In the genomic region with DNA sequence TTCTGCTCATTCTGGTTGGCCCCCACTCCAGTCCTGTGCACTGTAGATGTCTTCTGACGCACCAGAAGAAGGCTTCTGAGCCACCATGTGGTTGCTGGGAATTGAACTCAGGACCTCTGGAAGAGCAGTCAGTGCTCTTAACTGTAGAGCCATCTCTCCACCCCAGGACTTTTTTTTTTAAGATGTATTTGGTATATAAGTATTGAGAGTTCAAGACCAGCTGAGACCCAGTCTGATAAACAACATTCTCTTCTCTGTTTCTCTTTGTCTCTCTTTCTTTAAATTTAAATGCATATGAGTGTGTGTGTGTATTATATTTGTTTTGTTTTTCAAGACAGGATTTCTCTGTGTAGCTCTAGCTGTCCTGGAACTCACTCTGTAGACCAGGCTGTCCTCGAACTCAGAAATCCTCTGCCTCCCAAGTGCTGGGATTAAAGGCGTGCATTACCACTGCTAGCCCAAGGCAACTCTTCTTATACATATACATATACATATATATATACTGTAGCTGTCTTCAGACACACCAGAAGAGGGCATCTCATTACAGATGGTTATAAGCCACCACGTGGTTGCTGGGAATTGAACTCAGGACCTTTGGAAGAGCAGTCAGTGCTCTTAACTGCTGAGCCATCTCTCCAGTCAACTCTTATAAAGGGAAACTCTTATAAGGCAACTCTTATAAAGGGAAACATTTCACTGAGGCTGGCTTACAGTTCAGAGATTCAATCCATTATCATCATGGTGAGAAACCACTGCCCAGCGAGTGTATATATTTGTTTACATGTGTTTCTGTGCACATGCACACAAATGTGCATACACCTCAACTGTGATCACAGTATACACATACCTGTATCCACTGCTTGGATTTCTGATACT, we compare ENCODE assay signal across 8 mouse cellular contexts. TPM values are rescaled to one million over a fixed set of nuclear protein-coding genes. Genes with fewer than 3 reads are reported as not detected.
DNase-seq lines count a peak whose midpoint lies in the region; ATAC-seq and TF ChIP-seq lines count a peak whose summit lies in the region.
"Not testable (repeated sequence)": the region's sequence is repeated elsewhere in the genome, so short reads cannot be mapped to it uniquely, and the experiment has no call there.

No protein-coding gene starts in this region.

- peaks cover 32% of the 10 kb centered on the region for H3K36me3 ChIP-seq in forebrain, embryonic 12.5 days (replicated peaks)
- peaks cover 31% of the 10 kb centered on the region for H3K36me3 ChIP-seq in heart, embryonic 14.5 days (ENCODE audit: control insufficient read depth, insufficient read depth, low read length)
- peaks cover 32% of the 10 kb centered on the region for H3K36me3 ChIP-seq in intestine, embryonic 14.5 days (ENCODE audit: control insufficient read depth, insufficient read depth, low read length)
- peaks cover 15% of the 10 kb centered on the region for H3K36me3 ChIP-seq in limb, embryonic 11.5 days (ENCODE audit: control insufficient read depth, insufficient read depth, low read length)
- peaks cover 28% of the 10 kb centered on the region for H3K36me3 ChIP-seq in lung, embryonic 14.5 days (ENCODE audit: insufficient read depth)
- peaks cover 21% of the 10 kb centered on the region for H3K36me3 ChIP-seq in midbrain, postnatal 0 days (ENCODE audit: insufficient read depth, low read length)
- peaks cover 20% of the 10 kb centered on the region for H3K36me3 ChIP-seq in stomach, postnatal 0 days (ENCODE audit: control insufficient read depth, insufficient read depth, low read length)

- peaks cover 20% of the 10 kb centered on the region for H3K4me1 ChIP-seq in forebrain, embryonic 12.5 days
- H3K4me1 ChIP-seq in heart, embryonic 14.5 days (ENCODE audit: control insufficient read depth in 2 of 2, insufficient read depth in 2 of 2, low read length in 2 of 2) = peaks cover 0 to 12% of the 10 kb centered on the region in 2 experiments; a peak in 2 of 4 replicates
- not testable (repeated sequence) for H3K4me1 ChIP-seq in intestine, embryonic 14.5 days (replicated peaks; ENCODE audit: control insufficient read depth, insufficient read depth, low read length); limb, embryonic 11.5 days (ENCODE audit: control insufficient read depth, insufficient read depth, low read length); lung, embryonic 14.5 days (ENCODE audit: insufficient read depth); midbrain, postnatal 0 days (ENCODE audit: insufficient read depth, low read length); stomach, postnatal 0 days (replicated peaks; ENCODE audit: control insufficient read depth, insufficient read depth)

- peak overlapping the region; percentile 45 for H3K4me2 ChIP-seq in forebrain, embryonic 12.5 days
- H3K4me2 ChIP-seq in heart, embryonic 14.5 days (ENCODE audit: low read length) = peak overlapping the region; percentile 12; the same call in 1 of the 2 replicates
- peak overlapping the region; percentile 86; the same call in 1 of the 2 replicates for H3K4me2 ChIP-seq in intestine, embryonic 14.5 days (ENCODE audit: low read length)
- H3K4me2 ChIP-seq in limb, embryonic 11.5 days (ENCODE audit: low read depth, severe bottlenecking) = peak overlapping the region; percentile 16; the same call in 1 of the 2 replicates
- H3K4me2 ChIP-seq in lung, embryonic 14.5 days = peak overlapping the region; percentile 88
- peak overlapping the region; percentile 41 for H3K4me2 ChIP-seq in midbrain, postnatal 0 days (ENCODE audit: low read depth, low read length, poor library complexity, severe bottlenecking)
- H3K4me2 ChIP-seq in stomach, postnatal 0 days (replicated peaks; ENCODE audit: low read depth) = not testable (repeated sequence)

- H3K9ac ChIP-seq in forebrain, embryonic 12.5 days; heart, embryonic 14.5 days (ENCODE audit: low read length); intestine, embryonic 14.5 days (ENCODE audit: low read length); limb, embryonic 11.5 days (ENCODE audit: low read length); lung, embryonic 14.5 days; stomach, postnatal 0 days (ENCODE audit: low read length): not testable (repeated sequence)
- 0 out of 2 replicates have a peak overlapping the region, but pooled peaks have one; percentile 24 for H3K9ac ChIP-seq in midbrain, postnatal 0 days (replicated peaks; ENCODE audit: low read length, poor library complexity, severe bottlenecking)

- not testable (repeated sequence) for TF ChIP-seq CTCF in lung, embryonic 14.5 days (IDR thresholded peaks at IDR 0.05; ENCODE audit: low read depth); midbrain, postnatal 0 days (IDR thresholded peaks at IDR 0.05); stomach, postnatal 0 days (IDR thresholded peaks at IDR 0.05; ENCODE audit: low read depth)

- H3K9me3 ChIP-seq in forebrain, embryonic 12.5 days; heart, embryonic 14.5 days (ENCODE audit: control insufficient read depth, low read length); intestine, embryonic 14.5 days (ENCODE audit: control insufficient read depth, low read length); limb, embryonic 11.5 days (ENCODE audit: control insufficient read depth, low read length); lung, embryonic 14.5 days (ENCODE audit: low read depth, low read length); midbrain, postnatal 0 days (ENCODE audit: low read length); stomach, postnatal 0 days (ENCODE audit: control insufficient read depth, low read length): not testable (repeated sequence)

- H3K4me3 ChIP-seq in forebrain, embryonic 12.5 days (replicated peaks) = 0 out of 2 replicates have a peak overlapping the region, but pooled peaks have one; percentile 38
- H3K4me3 ChIP-seq in heart, embryonic 14.5 days (ENCODE audit: control insufficient read depth in 1 of 2, insufficient read depth in 1 of 2, low read depth in 1 of 2, low read length in 2 of 2); limb, embryonic 11.5 days (ENCODE audit: low read depth, low read length); stomach, postnatal 0 days (ENCODE audit: low read depth, low read length): not testable (repeated sequence)
- H3K4me3 ChIP-seq in intestine, embryonic 14.5 days (ENCODE audit: low read depth, low read length) = 0 out of 2 replicates have a peak overlapping the region, but pooled peaks have one; percentile 46
- H3K4me3 ChIP-seq in lung, embryonic 14.5 days (ENCODE audit: low read depth, low read length) = 0 out of 2 replicates have a peak overlapping the region, but pooled peaks have one; percentile 7
- H3K4me3 ChIP-seq in midbrain, postnatal 0 days (ENCODE audit: low read depth, low read length) = peak overlapping the region; percentile 42

- peak; percentile 11 for DNase-seq in MN1 (ENCODE audit: low spot score)
- not testable (repeated sequence) for DNase-seq in intestine, embryonic 14.5 days (ENCODE audit: low spot score); limb, embryonic 11.5 days (ENCODE audit: low spot score); midbrain, postnatal 0 days (ENCODE audit: low spot score); stomach, postnatal 0 days (ENCODE audit: low spot score)
- DNase-seq in lung, embryonic 14.5 days = peak; percentile 13

- WGBS in forebrain, embryonic 12.5 days = 67% methylated on average over 5 of the region's 5 CpGs
- WGBS in heart, embryonic 14.5 days = 61% methylated on average over 5 of the region's 5 CpGs
- 67% methylated on average over 5 of the region's 5 CpGs for WGBS in intestine, embryonic 14.5 days
- WGBS in limb, embryonic 11.5 days = 67% methylated on average over 5 of the region's 5 CpGs
- 56% methylated on average over 5 of the region's 5 CpGs for WGBS in lung, embryonic 14.5 days
- 61% methylated on average over 5 of the region's 5 CpGs for WGBS in midbrain, postnatal 0 days
- 48% methylated on average over 5 of the region's 5 CpGs for WGBS in stomach, postnatal 0 days

- TF ChIP-seq EP300 in stomach, postnatal 0 days (optimal IDR thresholded peaks at IDR 0.05) = not testable (repeated sequence)

- H3K27me3 ChIP-seq in forebrain, embryonic 12.5 days; heart, embryonic 14.5 days (ENCODE audit: control insufficient read depth, insufficient read depth, low read length); intestine, embryonic 14.5 days (replicated peaks; ENCODE audit: control insufficient read depth, insufficient read depth, low read length); limb, embryonic 11.5 days (ENCODE audit: control insufficient read depth, insufficient read depth, low read length); lung, embryonic 14.5 days (ENCODE audit: insufficient read depth, low read length); midbrain, postnatal 0 days (ENCODE audit: insufficient read depth, low read length); stomach, postnatal 0 days (ENCODE audit: control insufficient read depth, insufficient read depth, low read length): not testable (repeated sequence)

- not testable (repeated sequence) for ATAC-seq in forebrain, embryonic 12.5 days (ENCODE audit: low FRiP score); heart, embryonic 14.5 days (ENCODE audit: insufficient number of reproducible peaks, insufficient read depth, low FRiP score, low read depth); intestine, embryonic 14.5 days (replicated peaks; ENCODE audit: low FRiP score, low TSS enrichment, low read depth); limb, embryonic 11.5 days (ENCODE audit: insufficient number of reproducible peaks, low FRiP score, low TSS enrichment, low read depth); lung, embryonic 14.5 days (ENCODE audit: insufficient read depth); midbrain, postnatal 0 days (ENCODE audit: low FRiP score); stomach, postnatal 0 days (ENCODE audit: low FRiP score, low TSS enrichment)

- peak overlapping the region; percentile 89 for H3K27ac ChIP-seq in forebrain, embryonic 12.5 days
- 0 out of 4 replicates have a peak overlapping the region, but pooled peaks of 1 of the 2 experiments have one; percentile 7 for H3K27ac ChIP-seq in heart, embryonic 14.5 days (replicated peaks in 1 of 2; ENCODE audit: control insufficient read depth in 1 of 2, insufficient read depth in 1 of 2, low read depth in 2 of 2, low read length in 2 of 2)
- peak overlapping the region; percentile 89 for H3K27ac ChIP-seq in intestine, embryonic 14.5 days (ENCODE audit: low read depth)
- not testable (repeated sequence) for H3K27ac ChIP-seq in limb, embryonic 11.5 days (replicated peaks; ENCODE audit: low read depth, low read length)
- H3K27ac ChIP-seq in lung, embryonic 14.5 days (ENCODE audit: low read depth) = peak overlapping the region; percentile 61
- peak overlapping the region; percentile 82 for H3K27ac ChIP-seq in midbrain, postnatal 0 days (ENCODE audit: low read depth, low read length)
- H3K27ac ChIP-seq in stomach, postnatal 0 days (replicated peaks) = peak overlapping the region; percentile 18; the same call in 1 of the 2 replicates

RNA-seq across cellular contexts. Expression of a gene that starts 23.7 kb away (rescaled TPM):
- polyA plus RNA-seq in forebrain, embryonic 12.5 days (2016; fragmentation: Nextera tagmentation; extraction: Ambion mirVana) = 65.3 and 68.3 TPM in 2 replicates
- 29.5 and 30.2 TPM in 2 replicates for polyA plus RNA-seq in heart, embryonic 14.5 days (2014; fragmentation: Nextera tagmentation; extraction: Ambion mirVana)
- 58.3 and 61.7 TPM in 2 replicates for polyA plus RNA-seq in intestine, embryonic 14.5 days (2014; fragmentation: Nextera tagmentation; extraction: Ambion mirVana)
- 77.6 and 83.3 TPM in 2 replicates for polyA plus RNA-seq in limb, embryonic 11.5 days (2014; fragmentation: Nextera tagmentation; extraction: Ambion mirVana)
- polyA plus RNA-seq in lung, embryonic 14.5 days (2014; fragmentation: Nextera tagmentation; extraction: Ambion mirVana) = 63.6 and 71.3 TPM in 2 replicates
- total RNA-seq in midbrain, postnatal 0 days (2014; rRNA removed) = 48.9 and 50.1 TPM in 2 replicates
- 34.5 and 35.4 TPM in 2 replicates for polyA plus RNA-seq in midbrain, postnatal 0 days (2015; fragmentation: Nextera tagmentation; extraction: Ambion mirVana)
- polyA plus RNA-seq in stomach, postnatal 0 days (2015; fragmentation: Nextera tagmentation; extraction: Ambion mirVana) = 19.3 and 19.7 TPM in 2 replicates

RNA-seq across cellular contexts. Expression of a gene that starts 31.2 kb away (rescaled TPM):
- 140 and 155 TPM in 2 replicates for polyA plus RNA-seq in forebrain, embryonic 12.5 days (2016; fragmentation: Nextera tagmentation; extraction: Ambion mirVana)
- polyA plus RNA-seq in heart, embryonic 14.5 days (2014; fragmentation: Nextera tagmentation; extraction: Ambion mirVana) = 70.8 and 74.8 TPM in 2 replicates
- polyA plus RNA-seq in intestine, embryonic 14.5 days (2014; fragmentation: Nextera tagmentation; extraction: Ambion mirVana) = 122 and 138 TPM in 2 replicates
- 223 and 240 TPM in 2 replicates for polyA plus RNA-seq in limb, embryonic 11.5 days (2014; fragmentation: Nextera tagmentation; extraction: Ambion mirVana)
- polyA plus RNA-seq in lung, embryonic 14.5 days (2014; fragmentation: Nextera tagmentation; extraction: Ambion mirVana) = 126 and 141 TPM in 2 replicates
- total RNA-seq in midbrain, postnatal 0 days (2014; rRNA removed) = 43.8 and 54.7 TPM in 2 replicates
- polyA plus RNA-seq in midbrain, postnatal 0 days (2015; fragmentation: Nextera tagmentation; extraction: Ambion mirVana) = 124 TPM in 2 replicates
- 41.0 and 48.3 TPM in 2 replicates for polyA plus RNA-seq in stomach, postnatal 0 days (2015; fragmentation: Nextera tagmentation; extraction: Ambion mirVana)
